Mouse (Mus musculus) embryonic facial prominence, embryonic 15.5 days (tissue): ENCODE data around the gene Ncoa6. TPM values are rescaled to one million over a fixed set of nuclear protein-coding genes. Genes with fewer than 3 reads are reported as not detected.

Experiments used
- ATAC-seq: fragments of 200-750 bp; cut with Nextera tagmentation; 2 replicates; pipeline ENCODE4 v1.8.0; 2017; ENCODE audit warnings: low read depth, moderate TSS enrichment; ENCODE audit not compliant: insufficient number of reproducible peaks, low FRiP score, low TSS enrichment
- H3K27ac ChIP-seq: fragments of 300-500 bp; sonication (generic); replicated peaks from 2 replicates; pipeline ENCODE4 v1.5.1; 2015; ENCODE audit warnings: mild to moderate bottlenecking, inconsistent platforms
- H3K27me3 ChIP-seq: fragments of 300-500 bp; sonication (generic); 2 replicates; pipeline ENCODE4 v1.6.1; 2015; ENCODE audit warnings: inconsistent platforms
- H3K36me3 ChIP-seq: fragments of 300-500 bp; sonication (generic); 2 replicates; pipeline ENCODE4 v1.6.1; 2015; ENCODE audit warnings: mild to moderate bottlenecking, inconsistent platforms
- H3K4me1 ChIP-seq: fragments of 300-500 bp; sonication (generic); 2 replicates; pipeline ENCODE4 v1.6.1; 2015; ENCODE audit warnings: inconsistent platforms
- H3K4me2 ChIP-seq: fragments of 300-500 bp; sonication (generic); replicated peaks from 2 replicates; pipeline ENCODE4 v1.6.1; 2015; ENCODE audit warnings: mild to moderate bottlenecking, inconsistent platforms
- H3K4me3 ChIP-seq: fragments of 300-500 bp; sonication (generic); replicated peaks from 2 replicates; pipeline ENCODE4 v1.5.1; 2015; ENCODE audit warnings: mild to moderate bottlenecking, inconsistent platforms
- H3K9ac ChIP-seq: fragments of 300-500 bp; sonication (generic); 2 replicates; pipeline ENCODE4 v1.6.1; 2015; ENCODE audit warnings: inconsistent platforms
- H3K9me3 ChIP-seq: fragments of 300-500 bp; sonication (generic); replicated peaks from 2 replicates; pipeline ENCODE4 v1.6.1; 2016; ENCODE audit warnings: inconsistent platforms
- WGBS: fragments of 180-500 bp; shearing (Covaris S2); methylation state at CpG from one replicate; pipeline ENCODE4 v1.1.7; 2015; 5-methylcytosine and 5-hydroxymethylcytosine counted together
- polyA plus RNA-seq: library from polyadenylated mRNA; unstranded; fragments of >200 nt; fragmentation: Nextera tagmentation; extraction: Ambion mirVana; gene quantifications from 2 replicates; pipeline ENCODE4 v1.2.1, GENCODE M21; 2015

Gene Ncoa6
- polyA plus RNA-seq, 1 experiment from 2014 or later = 19.9 TPM

- Histone ChIP-seq H3K4me1 (no peaks in the 10 kb centered on the region), H3K27me3 (no peaks in the 10 kb centered on the region), H3K4me3 (no peak overlapping the region), H3K9ac (no peak overlapping the region), H3K36me3 (peaks cover 43% of the 10 kb centered on the region), H3K9me3 (no peaks in the 10 kb centered on the region), H3K27ac (no peak overlapping the region), H3K4me2 (no peak overlapping the region)
- no peak for ATAC-seq
Measured at GRCm38 (mm10) chr2:155436445-155436844, 37.2 kb downstream of the Ncoa6 start.

- Histone ChIP-seq H3K27me3 (no peaks in the 10 kb centered on the region), H3K4me3 (no peak overlapping the region), H3K36me3 (peaks cover 47% of the 10 kb centered on the region), H3K4me2 (no peak overlapping the region), H3K9ac (no peak overlapping the region), H3K4me1 (no peaks in the 10 kb centered on the region), H3K9me3 (no peaks in the 10 kb centered on the region), H3K27ac (no peak overlapping the region)
- WGBS = 74% methylated on average over 2 of the region's 2 CpGs
- no peak for ATAC-seq
Measured at GRCm38 (mm10) chr2:155420911-155421310, 52.8 kb downstream of the Ncoa6 start.

GRCm38 (mm10) chr2:155404635-155405034 is 69.1 kb downstream of the Ncoa6 start:
- no peak overlapping the region for H3K4me2 ChIP-seq
- no peaks in the 10 kb centered on the region for H3K4me1 ChIP-seq
- no peaks in the 10 kb centered on the region for H3K9me3 ChIP-seq
- H3K36me3 ChIP-seq = peaks cover 66% of the 10 kb centered on the region
- H3K27ac ChIP-seq = no peak overlapping the region
- H3K4me3 ChIP-seq = no peak overlapping the region
- H3K27me3 ChIP-seq = no peaks in the 10 kb centered on the region
- H3K9ac ChIP-seq = no peak overlapping the region
- 93% methylated on average over 1 of the region's 1 CpGs for WGBS
- no peak for ATAC-seq

GRCm38 (mm10) chr2:155401926-155402325 is 71.8 kb downstream of the Ncoa6 start:
- Histone ChIP-seq H3K9me3 (no peaks in the 10 kb centered on the region), H3K4me1 (no peaks in the 10 kb centered on the region), H3K27ac (no peak overlapping the region), H3K9ac (no peak overlapping the region), H3K36me3 (peaks cover 60% of the 10 kb centered on the region), H3K4me3 (no peak overlapping the region), H3K27me3 (no peaks in the 10 kb centered on the region), H3K4me2 (no peak overlapping the region)
- 97% methylated on average over 4 of the region's 4 CpGs for WGBS
- no peak for ATAC-seq

- no peak overlapping the region for H3K9ac ChIP-seq
- H3K4me1 ChIP-seq = no peaks in the 10 kb centered on the region
- H3K4me3 ChIP-seq = no peak overlapping the region
- H3K36me3 ChIP-seq = peaks cover 53% of the 10 kb centered on the region
- H3K27me3 ChIP-seq = no peaks in the 10 kb centered on the region
- no peak for ATAC-seq
- no peaks in the 10 kb centered on the region for H3K9me3 ChIP-seq
- no peak overlapping the region for H3K4me2 ChIP-seq
- no peak overlapping the region for H3K27ac ChIP-seq
Measured at GRCm38 (mm10) chr2:155400276-155400675, 73.4 kb downstream of the Ncoa6 start.

- H3K9ac ChIP-seq = no peak overlapping the region
- H3K4me2 ChIP-seq = no peak overlapping the region
- ATAC-seq = no peak
- no peak overlapping the region for H3K27ac ChIP-seq
- H3K36me3 ChIP-seq = peaks cover 41% of the 10 kb centered on the region
- 42% methylated on average over 5 of the region's 5 CpGs for WGBS
- H3K9me3 ChIP-seq = no peaks in the 10 kb centered on the region
- no peak overlapping the region for H3K4me3 ChIP-seq
- H3K27me3 ChIP-seq = no peaks in the 10 kb centered on the region
- H3K4me1 ChIP-seq = no peaks in the 10 kb centered on the region
Measured at GRCm38 (mm10) chr2:155394586-155394985, 79.1 kb downstream of the Ncoa6 start.

- H3K27me3 ChIP-seq = no peaks in the 10 kb centered on the region
- no peaks in the 10 kb centered on the region for H3K9me3 ChIP-seq
- H3K9ac ChIP-seq = no peak overlapping the region
- H3K4me3 ChIP-seq = no peak overlapping the region
- ATAC-seq = no peak
- WGBS = 76% methylated on average over 2 of the region's 2 CpGs
- H3K4me2 ChIP-seq = no peak overlapping the region
- H3K27ac ChIP-seq = no peak overlapping the region
- H3K4me1 ChIP-seq = peaks cover 20% of the 10 kb centered on the region
- H3K36me3 ChIP-seq = peaks cover 19% of the 10 kb centered on the region
Measured at GRCm38 (mm10) chr2:155388573-155388972, 85.1 kb downstream of the Ncoa6 start.

- 72% methylated on average over 4 of the region's 4 CpGs for WGBS
- Histone ChIP-seq H3K4me1 (peaks cover 35% of the 10 kb centered on the region), H3K9me3 (no peaks in the 10 kb centered on the region), H3K4me3 (no peak overlapping the region), H3K36me3 (peaks cover 19% of the 10 kb centered on the region), H3K27me3 (no peaks in the 10 kb centered on the region), H3K27ac (no peak overlapping the region), H3K9ac (no peak overlapping the region), H3K4me2 (no peak overlapping the region)
- no peak for ATAC-seq
Measured at GRCm38 (mm10) chr2:155387052-155387451, 86.6 kb downstream of the Ncoa6 start.

- Histone ChIP-seq H3K27ac (no peak overlapping the region; the same call in 1 of the 2 replicates), H3K27me3 (no peaks in the 10 kb centered on the region), H3K4me2 (0 out of 2 replicates have a peak overlapping the region, but pooled peaks have one; percentile 12), H3K36me3 (peaks cover 19% of the 10 kb centered on the region), H3K9ac (no peak overlapping the region), H3K9me3 (no peaks in the 10 kb centered on the region), H3K4me1 (peaks cover 35% of the 10 kb centered on the region), H3K4me3 (no peak overlapping the region)
- 19% methylated on average over 27 of the region's 27 CpGs for WGBS
- no peak for ATAC-seq
Measured at GRCm38 (mm10) chr2:155386534-155386899, 87.2 kb downstream of the Ncoa6 start.

GRCm38 (mm10) chr2:155385731-155386533 is 87.8 kb downstream of the Ncoa6 start:
- peaks cover 1% of the 10 kb centered on the region; the same call in 1 of the 2 replicates for H3K27me3 ChIP-seq
- H3K4me2 ChIP-seq = no peak overlapping the region
- H3K4me1 ChIP-seq = peaks cover 38% of the 10 kb centered on the region
- no peaks in the 10 kb centered on the region for H3K9me3 ChIP-seq
- no peak for ATAC-seq
- H3K27ac ChIP-seq = no peak overlapping the region
- no peak overlapping the region for H3K4me3 ChIP-seq
- no peak overlapping the region for H3K9ac ChIP-seq
- peaks cover 17% of the 10 kb centered on the region for H3K36me3 ChIP-seq
- 52% methylated on average over 18 of the region's 18 CpGs for WGBS

- Histone ChIP-seq H3K27ac (no peak overlapping the region), H3K9ac (no peak overlapping the region), H3K4me1 (peaks cover 41% of the 10 kb centered on the region), H3K4me2 (no peak overlapping the region), H3K36me3 (peaks cover 11% of the 10 kb centered on the region), H3K4me3 (no peak overlapping the region), H3K9me3 (no peaks in the 10 kb centered on the region), H3K27me3 (peaks cover 10% of the 10 kb centered on the region)
- WGBS = 33% methylated on average over 7 of the region's 7 CpGs
- ATAC-seq = no peak
Measured at GRCm38 (mm10) chr2:155385090-155385489, 88.6 kb downstream of the Ncoa6 start.
